Mouse (Mus musculus) embryo, embryonic 10 days (tissue): Measurements from ENCODE around the gene Phf23.
A peak's percentile ranks its signal among the peaks of the same experiment; 100 is the strongest.
"Not testable (repeated sequence)": the region's sequence is repeated elsewhere in the genome, so short reads cannot be mapped to it uniquely, and the experiment has no call there.

Source experiments
- DNase-seq: peaks from one replicate; pipeline ENCODE4 v3.0.0-alpha.2; 2015; ENCODE audit warnings: low spot score

The Phf23 gene

DNA sequence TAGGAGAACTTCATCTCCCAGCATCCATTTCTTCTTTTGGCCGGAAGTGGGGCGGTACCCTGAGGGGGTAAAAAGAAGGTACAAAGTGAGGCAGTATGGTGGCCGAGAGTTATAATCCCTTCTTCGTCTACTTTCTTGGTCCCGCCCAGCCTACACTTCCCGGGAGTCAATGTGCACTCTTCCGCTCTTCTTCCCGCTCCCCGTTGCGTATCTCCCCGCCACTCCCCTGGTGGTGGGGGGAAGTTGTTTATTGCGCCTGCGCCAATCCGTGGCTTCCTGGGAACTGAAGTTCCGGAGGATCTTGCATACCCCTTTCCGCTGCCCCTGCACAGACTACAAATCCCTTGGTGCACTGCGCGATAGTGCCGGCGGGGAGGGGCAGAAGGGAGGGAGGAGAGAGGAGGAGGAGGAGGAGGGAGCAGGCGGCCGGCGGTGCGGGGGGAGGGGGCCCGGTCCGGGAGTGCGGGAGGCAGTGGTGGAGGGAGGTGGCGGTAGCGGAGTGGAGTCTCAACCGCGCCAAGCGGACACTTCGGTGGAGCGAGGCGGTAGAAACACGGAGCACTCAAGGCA, at the start of gene Phf23:
Phf23 (plus strand) TSS at position 387 of the 570 bp plus-strand sequence.
- peak; percentile 99 for DNase-seq

DNA sequence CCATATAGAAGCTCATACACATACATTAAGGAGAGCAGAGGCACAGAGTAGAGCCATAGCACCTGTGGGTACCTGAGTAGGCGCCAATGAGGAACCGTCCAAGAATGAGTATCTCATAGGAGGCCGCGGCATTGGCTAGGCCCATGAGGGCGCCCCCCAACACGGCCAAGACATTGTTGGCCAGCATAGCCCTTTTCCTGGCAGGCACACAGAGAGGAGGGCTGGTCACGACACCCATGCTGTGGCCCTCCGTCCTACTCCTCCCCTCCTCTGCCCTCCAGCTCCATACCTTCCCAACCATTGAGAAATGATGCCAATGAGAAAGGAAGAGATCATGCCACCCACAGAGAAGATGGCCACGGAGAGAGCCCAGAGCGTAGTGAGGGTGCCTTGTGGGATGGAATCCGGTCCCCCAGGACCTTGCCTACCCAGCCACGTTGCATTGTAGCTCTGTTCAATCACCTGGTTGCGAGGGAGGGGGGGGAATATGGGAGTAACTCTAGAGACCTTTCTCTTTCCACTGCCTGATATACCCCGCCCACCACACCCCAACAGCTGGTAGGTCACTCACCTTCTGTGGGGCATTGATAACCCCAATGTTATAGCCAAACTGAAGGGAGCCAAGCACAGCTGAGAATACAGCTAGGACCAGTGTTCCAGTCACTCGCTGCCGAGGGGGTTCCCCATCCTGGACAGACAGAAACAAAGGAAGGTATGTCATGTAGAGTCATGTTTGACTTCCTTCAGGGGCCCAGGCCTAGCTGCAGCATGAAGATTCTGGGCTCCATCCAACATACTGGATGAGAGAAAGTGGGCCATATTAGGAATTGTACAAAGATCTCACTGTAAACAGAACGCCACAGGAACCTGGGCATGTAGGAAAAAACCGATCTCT, 49.3 kb upstream of the Phf23 start:
- no peak for DNase-seq

DNA sequence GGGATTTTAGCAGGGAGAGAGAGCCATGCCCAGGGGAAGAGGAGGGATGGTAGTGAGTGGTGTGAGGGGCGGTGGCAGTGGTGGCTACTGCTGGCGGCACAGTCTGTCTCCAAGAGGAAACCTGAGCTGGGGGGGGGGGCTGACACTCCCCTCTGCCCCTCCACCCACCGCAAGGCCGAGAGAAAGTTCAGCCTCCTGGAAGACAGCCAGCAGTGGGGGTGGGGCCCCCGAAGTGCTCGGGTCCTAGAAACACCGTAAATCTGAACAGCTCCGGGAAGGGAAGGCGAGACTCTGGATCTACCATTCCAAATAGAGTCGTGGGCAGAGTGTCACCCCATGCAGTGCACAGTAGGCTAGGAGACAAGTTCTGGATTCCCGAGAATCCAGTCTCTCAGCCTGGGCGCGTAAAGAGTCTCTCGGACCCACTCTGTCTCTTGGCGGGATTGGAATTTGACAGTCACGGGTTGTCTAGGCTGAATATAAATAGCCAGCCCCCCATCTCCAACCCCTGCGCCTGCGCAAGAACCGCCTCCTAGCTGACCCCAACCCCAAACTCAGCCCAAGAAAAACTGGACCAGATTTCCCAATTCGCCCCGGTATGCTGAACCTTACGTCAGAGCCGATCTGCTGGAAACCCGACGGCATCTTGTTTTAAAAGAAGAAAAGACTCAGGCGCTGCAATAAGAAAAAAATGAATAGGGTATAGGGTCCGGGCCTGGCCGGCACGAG, 48.1 kb upstream of the Phf23 start:
- DNase-seq: peak; percentile 37

DNA sequence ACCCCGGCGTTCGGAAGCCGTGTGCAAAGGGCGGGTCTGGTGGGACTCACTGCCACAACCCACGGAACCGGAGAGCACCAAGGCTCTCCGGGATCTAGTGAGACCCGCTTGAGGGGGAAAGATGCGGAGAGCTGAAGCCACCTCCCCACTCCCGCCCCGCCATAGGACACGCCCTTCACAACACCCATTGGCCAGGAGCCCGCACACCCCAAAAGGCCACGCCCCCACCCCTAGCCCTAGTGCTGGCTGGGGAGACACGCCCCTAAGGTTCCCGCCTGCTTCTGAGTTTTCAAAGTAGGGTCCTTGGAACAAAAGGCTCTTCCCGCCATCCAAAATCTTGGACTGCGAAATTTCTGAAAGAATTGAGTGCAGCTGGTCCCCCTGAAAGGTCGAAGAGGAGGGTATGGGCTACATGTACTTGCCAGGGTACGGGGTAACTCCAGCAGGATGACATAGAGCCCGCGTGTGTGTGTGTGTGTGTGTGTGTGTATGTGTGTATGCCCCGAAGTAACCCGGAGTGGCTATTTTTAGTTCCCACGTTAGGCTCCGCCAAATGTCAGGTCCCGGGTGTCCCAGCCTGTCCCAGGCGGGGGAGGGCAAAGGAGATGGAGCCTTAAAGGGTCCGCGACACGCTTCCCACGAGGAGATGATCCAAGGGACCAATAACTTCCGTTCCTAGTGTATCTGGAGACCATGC, 47.4 kb upstream of the Phf23 start, which contains the start of gene Slc2a4:
Slc2a4 (minus strand) TSS at position 123 of the 697 bp plus-strand sequence.
- peak; percentile 95 for DNase-seq

DNA sequence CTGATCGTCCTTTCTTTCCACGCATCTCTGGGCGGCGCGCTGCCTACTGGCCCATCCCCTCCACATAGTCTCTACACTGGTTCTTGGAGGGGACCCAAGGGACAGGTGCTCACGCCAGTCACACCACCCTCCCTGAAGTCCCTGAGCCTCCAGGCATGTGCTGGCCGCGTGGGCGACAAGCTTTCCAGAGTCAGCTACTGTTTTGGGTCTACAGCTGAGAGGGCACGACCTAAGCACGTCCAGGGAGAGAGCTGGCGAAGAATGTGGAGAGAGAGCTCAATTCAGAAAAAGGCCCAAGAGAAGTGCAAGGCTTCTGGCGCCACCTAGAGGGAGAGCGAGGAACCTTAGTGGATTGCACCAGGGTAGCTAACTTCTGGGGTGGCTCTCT, 46.8 kb upstream of the Phf23 start:
- peak; percentile 95 for DNase-seq

DNA sequence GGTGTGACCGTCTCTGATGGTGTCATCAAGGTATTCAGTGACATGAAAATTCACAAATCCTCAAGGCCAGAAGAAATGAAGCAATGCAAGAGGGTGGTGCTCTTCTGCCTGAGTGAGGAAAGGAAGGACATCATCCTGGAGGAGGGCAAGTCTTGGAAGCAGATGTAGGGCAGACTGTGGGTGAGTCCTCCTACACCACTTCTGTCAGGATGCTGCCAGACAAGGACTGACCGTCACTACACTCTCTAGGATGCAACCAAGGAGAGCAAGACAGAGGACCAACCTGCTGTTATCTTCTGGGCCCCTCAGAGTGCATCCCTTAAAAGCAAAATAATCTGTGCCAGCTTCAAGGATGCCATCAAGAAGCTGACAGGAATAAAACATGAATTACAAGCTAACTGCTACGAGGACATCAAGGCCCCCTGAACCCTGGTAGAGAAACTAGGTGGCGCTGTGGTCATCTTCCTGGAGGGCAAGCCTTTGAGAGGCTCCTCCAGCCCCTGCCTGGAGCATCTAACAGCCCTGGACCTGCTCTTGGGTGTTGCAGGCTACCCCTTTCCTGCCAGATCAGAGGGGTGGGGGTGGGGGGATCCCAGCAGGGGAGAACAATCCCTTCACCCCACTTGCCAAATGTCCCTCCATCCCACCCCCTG, 44.6 kb upstream of the Phf23 start:
- peak; percentile 56 for DNase-seq

DNA sequence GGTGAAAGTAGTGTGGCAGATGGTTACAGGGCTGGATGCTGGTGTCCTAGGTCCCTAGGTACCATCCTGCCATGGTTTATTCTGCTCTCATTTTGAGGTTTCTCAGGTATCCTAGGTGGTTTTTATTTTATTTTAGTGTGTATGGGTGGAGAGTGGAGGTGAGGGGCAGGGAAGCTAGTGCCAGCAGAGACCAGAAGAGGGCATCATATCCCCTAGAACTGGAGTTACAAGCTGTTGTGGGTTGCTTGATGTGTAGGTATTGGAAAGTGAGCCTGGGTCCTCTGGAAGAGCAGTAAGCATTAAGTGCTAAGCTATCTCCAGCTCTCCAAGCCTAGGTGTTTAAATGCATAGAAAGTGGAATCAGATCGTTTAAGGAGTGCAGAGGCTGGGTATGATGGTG, 43.3 kb upstream of the Phf23 start:
- DNase-seq: no peak

DNA sequence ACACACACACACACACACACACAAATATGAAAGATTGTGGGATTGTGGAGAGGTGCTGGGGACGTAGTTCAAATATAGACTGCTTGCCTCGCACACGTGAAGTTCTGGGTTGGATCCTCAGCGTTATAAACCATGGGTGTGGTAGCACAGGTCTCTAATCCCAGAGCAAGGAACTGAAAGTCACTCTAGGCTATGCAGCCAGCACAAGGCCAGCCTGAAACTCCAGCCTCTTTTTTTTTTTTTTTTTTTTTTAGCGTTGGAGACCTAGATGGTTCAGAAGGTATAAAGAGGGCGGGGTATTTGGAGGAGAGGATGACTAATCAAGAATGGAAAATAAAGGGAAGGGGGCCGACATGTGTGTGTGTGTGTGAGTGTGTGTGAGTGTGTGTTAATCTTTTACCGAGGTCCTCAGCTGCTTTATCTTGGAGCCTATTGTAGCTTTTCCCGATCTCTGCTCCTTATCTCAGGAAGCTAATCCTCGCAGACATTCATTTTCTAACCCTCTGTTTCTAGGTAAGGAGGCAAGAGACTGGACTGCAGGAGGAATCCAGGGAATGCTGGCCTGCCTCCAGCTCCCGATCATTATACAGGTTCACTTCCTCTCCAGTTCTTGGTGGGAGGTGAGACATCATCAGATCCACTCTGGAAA, 42.2 kb upstream of the Phf23 start:
- DNase-seq: no peak

DNA sequence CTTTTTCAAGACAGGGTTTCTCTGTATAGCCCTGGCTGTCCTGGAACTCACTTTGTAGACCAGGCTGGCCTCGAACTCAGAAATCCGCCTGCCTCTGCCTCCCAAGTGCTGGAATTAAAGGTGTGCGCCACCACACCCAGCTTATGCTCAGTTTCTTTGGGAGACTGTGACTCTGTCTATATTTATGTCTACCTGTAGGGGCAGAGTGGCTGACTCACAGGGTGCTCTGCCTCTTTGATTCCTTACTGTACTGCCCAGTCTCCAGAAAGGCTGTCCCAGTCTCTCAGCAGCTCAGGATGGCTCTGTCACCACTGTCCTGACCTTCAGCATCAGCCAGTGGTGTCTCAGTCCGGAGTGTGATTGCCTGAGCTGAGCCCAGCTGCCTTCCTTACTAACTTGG, 40.0 kb upstream of the Phf23 start:
- DNase-seq: not testable (repeated sequence)

DNA sequence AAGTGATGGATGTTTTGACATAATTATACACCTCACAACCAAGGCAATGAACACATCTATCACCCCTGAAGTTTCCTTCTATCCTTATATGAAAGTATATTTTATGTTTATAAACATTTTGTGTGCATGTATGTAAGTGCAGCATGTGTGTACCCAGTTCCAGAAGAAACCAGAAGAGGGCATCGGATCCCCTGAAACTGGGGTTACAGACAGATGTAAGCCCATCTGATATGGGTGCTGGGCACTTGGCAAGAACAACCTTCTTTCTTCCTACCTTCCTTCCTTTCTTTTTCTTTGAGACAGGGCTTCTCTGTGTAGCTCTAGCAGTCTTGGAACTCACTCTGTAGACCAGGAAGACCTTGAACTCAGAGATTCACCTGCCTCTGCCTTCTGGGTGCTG, 39.4 kb upstream of the Phf23 start:
- no peak for DNase-seq

DNA sequence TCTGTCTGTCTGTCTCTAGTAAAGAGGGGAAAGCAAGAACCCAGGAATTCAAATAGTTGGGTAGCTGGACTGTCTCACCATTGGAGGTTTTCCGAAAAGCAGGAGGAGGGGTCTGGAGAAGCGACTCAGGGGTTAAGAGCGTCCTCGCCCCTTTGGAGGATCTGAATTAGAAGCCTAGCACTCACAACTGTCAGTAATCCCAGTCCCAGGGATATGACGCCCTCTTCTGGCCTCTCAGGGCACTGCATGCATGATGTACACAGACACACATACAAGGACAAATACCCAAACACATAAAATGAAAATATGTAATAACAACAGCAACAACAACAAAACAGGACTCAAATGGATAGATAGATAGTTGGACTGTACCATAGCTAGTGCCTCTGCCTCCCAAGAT, 35.0 kb upstream of the Phf23 start:
- peak; percentile 39 for DNase-seq

DNA sequence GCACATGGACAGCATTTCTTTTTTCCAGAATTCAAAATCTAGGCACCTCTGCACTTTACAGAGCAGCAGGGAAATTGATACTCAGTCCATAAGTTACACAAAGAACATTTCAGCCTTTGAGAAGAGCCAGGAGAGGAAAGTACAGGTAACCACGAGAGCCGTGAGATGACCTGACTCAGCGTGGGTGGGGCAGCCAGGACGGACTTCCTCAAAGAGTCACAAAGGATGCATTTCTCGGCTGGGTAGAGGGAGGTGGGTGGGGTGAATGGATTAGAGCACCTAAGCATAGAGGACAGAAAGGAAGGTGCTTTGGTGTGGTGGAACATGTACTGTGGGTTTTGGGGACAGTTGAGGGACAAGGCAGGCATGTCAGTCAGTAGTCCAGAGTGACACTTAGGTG, 33.7 kb upstream of the Phf23 start:
- DNase-seq: no peak

DNA sequence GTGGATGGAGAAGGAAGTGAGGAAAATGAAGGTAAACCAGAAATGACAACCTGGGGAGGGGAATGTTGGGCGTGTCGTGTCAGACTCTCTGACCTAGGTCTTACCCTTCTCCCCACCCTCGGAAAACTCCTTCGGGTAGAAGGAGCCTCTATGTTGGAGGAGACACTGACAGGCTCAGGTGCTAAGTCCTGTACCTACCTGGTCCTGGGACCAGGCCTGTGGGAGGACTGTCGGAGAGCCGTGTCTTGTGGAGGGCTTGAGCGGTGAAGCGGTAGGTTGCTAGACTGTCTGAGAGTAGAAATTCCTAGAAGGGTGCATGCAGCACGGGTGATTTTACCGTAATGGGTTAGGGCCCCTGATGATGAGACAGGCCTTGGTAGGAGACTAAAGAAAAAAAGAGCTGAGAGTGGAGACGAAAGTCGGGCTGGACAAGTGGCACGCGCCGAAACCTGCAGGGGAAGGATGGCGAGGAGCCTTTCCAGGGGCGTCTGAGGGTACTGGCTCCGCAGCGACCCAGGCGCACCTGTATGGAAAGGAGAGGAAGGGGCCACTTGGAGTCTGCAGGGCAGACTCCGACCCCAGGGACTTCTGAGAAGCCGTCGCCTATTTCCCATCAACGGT, 30.8 kb upstream of the Phf23 start, which contains the start of gene Cldn7:
Cldn7 (plus strand) TSS at position 130 of the 621 bp plus-strand sequence.
- no peak for DNase-seq

DNA sequence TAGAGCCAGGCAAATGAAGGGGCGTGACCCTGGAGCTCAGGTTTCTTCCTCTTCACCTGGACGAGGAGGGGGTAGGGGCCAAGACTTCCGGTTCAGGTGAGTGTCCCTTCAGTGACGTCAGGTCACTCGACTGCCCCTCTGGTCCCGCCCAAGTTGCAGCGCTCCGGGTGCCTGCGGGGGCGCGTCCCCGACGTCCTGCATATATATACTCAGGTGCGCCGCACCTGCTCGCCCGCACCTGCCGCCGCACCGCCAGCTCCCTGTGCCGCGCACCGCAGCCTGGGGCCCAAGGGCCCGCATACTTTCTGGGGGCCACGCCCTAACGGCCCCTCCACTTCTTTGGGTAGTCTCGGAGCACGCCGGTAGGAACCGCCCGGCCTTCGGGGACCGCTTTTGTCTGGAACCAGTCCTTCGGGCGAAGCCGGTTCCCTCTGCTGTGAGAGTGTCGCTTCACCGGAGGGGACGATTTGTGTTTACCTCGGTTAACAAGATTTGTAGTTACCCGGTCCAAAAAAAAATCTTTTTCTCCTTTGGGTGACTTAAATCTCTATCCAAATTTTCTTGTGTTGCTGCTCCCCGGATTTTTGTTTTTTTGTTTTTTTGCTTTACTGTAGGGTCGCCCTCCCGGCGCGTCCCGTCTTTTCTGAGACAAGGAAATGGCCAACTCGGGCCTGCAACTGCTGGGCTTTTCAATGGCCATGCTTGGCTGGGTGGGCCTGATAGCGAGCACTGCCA, 30.1 kb upstream of the Phf23 start:
- DNase-seq: peak; percentile 59

DNA sequence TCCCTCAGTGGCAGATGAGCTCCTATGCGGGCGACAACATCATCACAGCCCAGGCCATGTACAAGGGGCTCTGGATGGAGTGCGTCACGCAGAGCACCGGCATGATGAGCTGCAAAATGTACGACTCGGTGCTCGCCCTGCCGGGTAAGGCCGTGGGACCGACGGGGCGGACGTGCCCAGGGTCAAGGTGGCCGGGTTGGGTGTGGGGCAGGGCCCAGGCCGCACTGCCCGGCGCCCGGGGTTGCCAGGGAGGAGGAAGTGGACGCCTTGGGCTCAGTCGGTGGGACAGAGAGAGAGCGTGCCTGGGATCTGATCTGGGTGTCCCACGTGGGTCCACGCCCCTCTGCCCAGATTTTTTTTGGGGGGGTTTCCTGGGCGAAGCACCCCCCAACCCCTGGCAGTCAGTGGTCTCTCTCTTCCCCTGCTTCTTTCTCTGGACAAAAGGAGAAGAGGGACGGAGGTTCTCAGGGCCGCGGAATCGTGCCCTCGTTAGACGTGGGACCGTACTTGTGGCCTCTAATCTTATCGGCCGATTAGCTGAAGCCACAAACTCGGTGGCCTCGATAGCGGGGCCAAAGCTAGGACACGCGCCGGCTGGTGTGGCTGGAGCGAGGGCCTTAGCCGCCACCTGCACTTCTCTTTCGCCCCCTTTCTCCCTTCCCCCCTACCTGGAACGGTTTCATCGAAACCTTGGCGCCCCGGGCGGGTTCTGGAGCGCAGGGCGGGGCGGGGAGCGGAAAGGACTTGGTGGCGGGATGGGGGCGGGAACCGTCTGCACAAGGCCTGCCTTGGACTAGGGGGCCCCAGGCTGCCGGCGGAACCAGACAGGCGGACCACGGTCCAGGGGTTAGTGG, 29.3 kb upstream of the Phf23 start:
- DNase-seq: peak; percentile 27

DNA sequence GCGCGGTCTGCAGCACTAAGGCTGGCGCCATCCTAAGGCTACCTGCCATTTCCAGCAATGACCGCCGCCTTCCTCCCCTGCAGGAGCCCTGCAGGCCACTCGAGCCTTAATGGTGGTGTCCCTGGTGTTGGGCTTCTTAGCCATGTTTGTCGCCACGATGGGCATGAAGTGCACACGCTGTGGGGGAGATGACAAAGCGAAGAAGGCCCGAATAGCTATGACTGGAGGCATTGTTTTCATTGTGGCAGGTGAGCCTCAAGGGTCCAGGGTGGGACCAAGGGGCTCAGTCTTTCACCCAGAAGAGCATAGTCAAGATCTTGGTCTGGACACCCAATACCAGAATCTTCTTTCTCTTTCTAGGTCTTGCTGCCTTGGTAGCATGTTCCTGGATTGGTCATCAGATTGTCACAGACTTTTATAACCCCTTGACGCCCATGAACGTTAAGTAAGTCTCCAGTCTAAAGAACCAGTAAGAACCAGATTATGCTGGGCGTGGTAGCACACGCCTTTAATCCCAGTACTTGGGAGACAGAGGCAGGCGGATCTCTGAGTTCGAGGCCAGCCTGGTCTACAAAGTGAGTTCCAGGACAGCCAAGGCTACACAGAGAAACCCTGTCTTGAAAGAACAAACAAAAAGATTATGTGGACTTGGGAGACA, 28.6 kb upstream of the Phf23 start:
- DNase-seq: peak; percentile 47

DNA sequence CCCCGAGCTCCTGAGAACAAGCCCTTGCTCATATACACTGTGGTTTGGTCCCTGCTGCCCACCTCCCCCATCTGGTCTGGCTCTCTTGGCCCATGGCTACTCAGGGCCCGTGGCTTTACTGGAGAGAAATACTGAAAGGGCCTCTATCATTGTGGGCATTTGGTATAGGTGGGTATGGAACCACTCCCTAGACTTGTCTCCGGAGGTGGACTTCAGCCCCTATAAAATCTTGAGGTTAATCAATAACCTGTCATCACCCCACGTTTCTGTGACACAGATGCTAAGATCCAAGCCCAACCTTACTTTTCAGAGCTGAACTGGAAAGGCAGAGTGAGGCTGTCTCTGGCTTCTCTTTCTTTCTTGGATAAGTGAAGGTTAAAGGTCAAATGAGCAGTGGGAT, 26.8 kb upstream of the Phf23 start:
- DNase-seq: no peak

DNA sequence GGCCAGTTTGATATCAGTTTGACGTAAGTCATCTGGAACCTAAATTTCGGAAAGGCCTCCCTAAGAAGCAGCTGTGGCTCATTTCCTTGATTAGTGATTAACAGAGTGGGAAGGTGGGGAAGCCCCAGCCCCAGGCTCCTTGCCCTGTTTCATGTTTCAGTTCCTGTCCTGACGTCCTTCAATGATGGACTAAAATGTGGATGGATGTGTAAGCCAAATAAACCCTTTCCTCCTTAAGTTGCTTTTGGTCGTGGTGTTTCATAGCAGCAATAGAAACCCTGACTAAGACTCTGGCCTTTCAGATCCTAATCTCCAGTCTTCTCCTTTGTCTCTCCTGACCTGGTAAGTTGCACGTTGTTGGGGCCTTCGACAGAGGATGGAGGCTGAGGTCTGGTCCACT, 25.4 kb upstream of the Phf23 start:
- no peak for DNase-seq
